Mouse (Mus musculus) embryo, embryonic 10 days (tissue): ENCODE results near the gene Rem2.

Experiments
- DNase-seq: peaks from one replicate; pipeline ENCODE4 v3.0.0-alpha.2; 2015; ENCODE audit warnings: low spot score

Rem2 gene

GRCm38 (mm10) chr14:54492345-54493131 is 16.6 kb downstream of the Rem2 start:
- peak; percentile 43 for DNase-seq

- no peak for DNase-seq
Measured at GRCm38 (mm10) chr14:54493236-54493635, 17.3 kb downstream of the Rem2 start.

GRCm38 (mm10) chr14:54494234-54494633 is 18.3 kb downstream of the Rem2 start:
- DNase-seq = peak; percentile 92

- DNase-seq = no peak
Measured at GRCm38 (mm10) chr14:54496706-54497105, 20.8 kb downstream of the Rem2 start.

GRCm38 (mm10) chr14:54499330-54499729 is 23.4 kb downstream of the Rem2 start:
- DNase-seq = no peak

GRCm38 (mm10) chr14:54501365-54501764 is 25.5 kb downstream of the Rem2 start:
- no peak for DNase-seq

GRCm38 (mm10) chr14:54503092-54503491 is 27.2 kb downstream of the Rem2 start:
- DNase-seq = no peak

GRCm38 (mm10) chr14:54509774-54510173 is 33.9 kb downstream of the Rem2 start:
- DNase-seq = no peak

GRCm38 (mm10) chr14:54516710-54517310 is 40.9 kb downstream of the Rem2 start:
- no peak for DNase-seq

- DNase-seq = peak; percentile 29
Measured at GRCm38 (mm10) chr14:54523600-54523999, 47.7 kb downstream of the Rem2 start.

GRCm38 (mm10) chr14:54527227-54528006 is 51.5 kb downstream of the Rem2 start:
- peak; percentile 70 for DNase-seq

GRCm38 (mm10) chr14:54528007-54528393 is 52.1 kb downstream of the Rem2 start:
- peak; percentile 14 for DNase-seq

- peak; percentile 91 for DNase-seq
Measured at GRCm38 (mm10) chr14:54528446-54529111, 52.7 kb downstream of the Rem2 start.
